Mouse (Mus musculus) liver, embryonic 12.5 days (tissue): ENCODE measurements at regions not wholly inside any gene's neighbourhood (a gene's known extent, or its start where the extent isn't known, plus 50 kb on each side); places are given as distances from the start of the nearest gene placed in this dataset.
A peak's percentile ranks its signal among the peaks of the same experiment; 100 is the strongest.

ENCODE experiments used
- ATAC-seq: fragments of 200-750 bp; cut with Nextera tagmentation; 2 replicates; pipeline ENCODE4 v1.8.0; 2017; ENCODE audit warnings: moderate number of reproducible peaks, mild to moderate bottlenecking, moderate library complexity
- H3K27ac ChIP-seq: fragments of 300-500 bp; sonication (generic); 2 replicates; pipeline ENCODE4 v1.5.1; 2016; ENCODE audit warnings: mild to moderate bottlenecking
- H3K27me3 ChIP-seq: fragments of 300-500 bp; sonication (generic); replicated peaks from 2 replicates; pipeline ENCODE4 v1.6.1; 2016; ENCODE audit warnings: mild to moderate bottlenecking, moderate library complexity
- H3K36me3 ChIP-seq: fragments of 300-500 bp; sonication (generic); 2 replicates; pipeline ENCODE4 v1.6.1; 2016; ENCODE audit warnings: mild to moderate bottlenecking, moderate library complexity
- H3K4me1 ChIP-seq: fragments of 300-500 bp; sonication (generic); 2 replicates; pipeline ENCODE4 v1.6.1; 2016
- H3K4me2 ChIP-seq: fragments of 300-500 bp; sonication (generic); 2 replicates; pipeline ENCODE4 v1.6.1; 2016; ENCODE audit warnings: mild to moderate bottlenecking, moderate library complexity
- H3K4me3 ChIP-seq: fragments of 300-500 bp; sonication (generic); 2 replicates; pipeline ENCODE4 v1.5.1; 2016; ENCODE audit warnings: mild to moderate bottlenecking, moderate library complexity
- H3K9ac ChIP-seq: fragments of 300-500 bp; sonication (generic); 2 replicates; pipeline ENCODE4 v1.6.1; 2016; ENCODE audit warnings: mild to moderate bottlenecking, moderate library complexity
- H3K9me3 ChIP-seq: fragments of 300-500 bp; sonication (generic); replicated peaks from 2 replicates; pipeline ENCODE4 v1.6.1; 2016; ENCODE audit warnings: mild to moderate bottlenecking, moderate library complexity
- WGBS: fragments of 180-500 bp; shearing (Covaris S2); methylation state at CpG from one replicate; pipeline ENCODE4 v1.1.7; 2016; ENCODE audit not compliant: insufficient replicate concordance; 5-methylcytosine and 5-hydroxymethylcytosine counted together

DNA sequence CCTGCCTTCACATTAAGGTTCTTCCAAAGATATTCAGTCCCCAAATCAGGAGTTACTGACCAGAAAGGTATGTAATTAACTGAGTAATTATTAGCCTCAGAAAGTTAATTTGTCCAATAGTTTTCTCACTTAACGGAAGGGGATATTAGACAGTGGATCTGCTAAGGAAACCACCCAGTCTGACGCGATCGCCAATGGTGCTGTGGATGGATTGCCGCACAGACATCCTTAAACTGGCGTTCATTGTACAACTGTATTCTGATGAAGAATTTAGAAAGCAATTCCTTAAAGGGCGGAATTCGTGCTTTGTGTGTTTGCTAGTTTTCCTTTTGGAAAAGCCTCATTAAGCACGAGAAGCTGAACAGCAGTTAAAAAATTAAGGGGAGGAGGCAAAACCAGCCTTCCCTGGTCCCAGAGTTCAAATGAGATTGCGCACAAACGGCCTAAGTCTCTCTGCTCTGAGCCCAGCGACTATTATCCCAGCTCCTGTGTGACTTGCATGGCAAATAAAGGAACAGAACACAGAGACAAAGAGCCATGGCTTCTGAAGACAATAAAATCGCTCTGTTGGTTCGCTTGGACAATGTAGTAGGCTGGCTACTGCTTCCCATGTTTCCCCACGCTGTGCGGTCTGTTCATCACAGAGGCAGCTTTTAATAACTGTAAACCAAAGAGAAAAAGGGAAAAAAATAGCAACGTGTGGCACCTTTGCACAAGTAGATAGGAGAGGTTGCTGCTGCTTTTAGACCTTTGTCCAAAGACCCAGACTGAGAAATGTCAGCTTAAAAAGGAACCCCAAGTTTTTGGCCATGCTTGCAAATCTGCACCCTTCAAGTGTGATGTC, 83.1 kb downstream of the S1pr1 start:
- WGBS = 81% methylated on average over 17 of the region's 17 CpGs
- H3K27me3 ChIP-seq = no peaks in the 10 kb centered on the region; the same call in 1 of the 2 replicates
- H3K4me2 ChIP-seq = no peak overlapping the region
- H3K4me3 ChIP-seq = no peak overlapping the region
- peaks cover 35% of the 10 kb centered on the region for H3K4me1 ChIP-seq
- no peak overlapping the region for H3K27ac ChIP-seq
- H3K9me3 ChIP-seq = no peaks in the 10 kb centered on the region
- no peaks in the 10 kb centered on the region for H3K36me3 ChIP-seq
- no peak overlapping the region for H3K9ac ChIP-seq
- no peak for ATAC-seq

DNA sequence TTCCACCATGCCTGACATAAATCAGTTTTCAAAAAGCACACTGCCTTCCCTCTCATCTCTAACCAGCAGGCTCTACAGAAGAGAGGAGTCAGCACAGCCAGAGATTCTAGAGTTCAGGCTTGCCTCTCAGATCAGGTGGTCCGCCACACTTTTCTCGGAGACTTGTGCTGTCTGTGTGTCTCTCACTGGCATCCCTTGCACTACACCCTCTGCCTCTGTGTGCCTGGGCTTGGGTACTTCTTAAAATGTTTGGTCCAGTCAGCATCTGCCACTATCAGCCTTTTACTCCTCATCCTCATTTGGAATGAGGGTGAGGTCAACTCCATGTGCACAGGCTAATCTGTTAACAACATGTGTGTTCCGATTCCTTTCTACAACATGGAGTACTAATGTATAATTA, 92.0 kb downstream of the S1pr1 start:
- H3K4me1 ChIP-seq = no peaks in the 10 kb centered on the region
- no peak overlapping the region for H3K9ac ChIP-seq
- 84% methylated on average over 3 of the region's 3 CpGs for WGBS
- no peaks in the 10 kb centered on the region for H3K27me3 ChIP-seq
- ATAC-seq = no peak
- no peaks in the 10 kb centered on the region for H3K9me3 ChIP-seq
- H3K4me2 ChIP-seq = no peak overlapping the region
- H3K4me3 ChIP-seq = no peak overlapping the region
- no peak overlapping the region for H3K27ac ChIP-seq
- no peaks in the 10 kb centered on the region for H3K36me3 ChIP-seq

GRCm38 (mm10) chr3:115622300-115622699, 92.6 kb downstream of the S1pr1 start:
- Histone ChIP-seq H3K36me3 (no peaks in the 10 kb centered on the region), H3K9ac (no peak overlapping the region), H3K4me3 (no peak overlapping the region), H3K9me3 (no peaks in the 10 kb centered on the region), H3K27me3 (no peaks in the 10 kb centered on the region), H3K4me1 (no peaks in the 10 kb centered on the region), H3K4me2 (no peak overlapping the region), H3K27ac (no peak overlapping the region)
- ATAC-seq = no peak
- WGBS = 71% methylated on average over 2 of the region's 2 CpGs

GRCm38 (mm10) chr3:115619970-115620369, 94.9 kb downstream of the S1pr1 start:
- no peaks in the 10 kb centered on the region for H3K36me3 ChIP-seq
- no peak for ATAC-seq
- H3K4me1 ChIP-seq = no peaks in the 10 kb centered on the region
- H3K27me3 ChIP-seq = no peaks in the 10 kb centered on the region
- no peak overlapping the region for H3K4me2 ChIP-seq
- H3K9ac ChIP-seq = no peak overlapping the region
- no peaks in the 10 kb centered on the region for H3K9me3 ChIP-seq
- no peak overlapping the region for H3K4me3 ChIP-seq
- no peak overlapping the region for H3K27ac ChIP-seq
- 81% methylated on average over 3 of the region's 3 CpGs for WGBS

DNA sequence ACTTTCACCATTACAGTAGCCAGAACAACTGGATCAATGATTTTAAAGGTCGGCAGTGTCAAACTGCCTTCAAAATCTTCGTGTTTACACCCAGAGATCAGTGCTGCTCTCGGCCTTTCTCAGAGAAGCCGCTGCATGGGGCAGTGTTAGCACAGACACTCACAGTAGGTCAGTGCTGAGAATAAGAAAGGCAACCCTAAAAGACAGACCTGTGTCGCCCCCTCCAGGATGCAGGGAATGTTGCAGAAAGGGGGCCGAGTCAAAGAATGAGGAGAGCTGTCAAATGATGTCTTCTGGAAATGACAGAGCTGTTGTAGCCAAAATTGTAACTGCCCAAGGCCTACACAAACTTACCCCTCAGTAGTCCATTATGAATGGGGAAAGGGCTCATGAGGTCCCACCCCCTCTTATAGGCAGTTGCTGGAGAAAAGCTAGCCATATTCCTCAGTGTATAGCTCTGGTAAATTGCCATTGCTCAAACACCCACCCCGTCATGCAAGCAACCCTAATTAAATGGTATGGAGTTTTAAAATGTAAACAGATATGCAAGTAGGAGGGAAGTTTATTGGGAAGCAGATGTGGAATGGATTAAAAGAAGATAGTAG, 98.8 kb downstream of the S1pr1 start:
- no peaks in the 10 kb centered on the region for H3K9me3 ChIP-seq
- H3K27ac ChIP-seq = no peak overlapping the region
- H3K4me1 ChIP-seq = no peaks in the 10 kb centered on the region
- no peak overlapping the region for H3K9ac ChIP-seq
- WGBS = 36% methylated on average over 7 of the region's 7 CpGs
- H3K36me3 ChIP-seq = no peaks in the 10 kb centered on the region
- H3K27me3 ChIP-seq = no peaks in the 10 kb centered on the region
- no peak overlapping the region for H3K4me2 ChIP-seq
- 0 out of 2 replicates have a peak, but pooled peaks have one; percentile 32 for ATAC-seq
- H3K4me3 ChIP-seq = no peak overlapping the region

GRCm38 (mm10) chr3:115612859-115613258, 102.0 kb downstream of the S1pr1 start:
- Histone ChIP-seq H3K4me3 (no peak overlapping the region), H3K27me3 (no peaks in the 10 kb centered on the region), H3K4me1 (no peaks in the 10 kb centered on the region), H3K27ac (no peak overlapping the region), H3K9me3 (no peaks in the 10 kb centered on the region), H3K4me2 (no peak overlapping the region), H3K36me3 (no peaks in the 10 kb centered on the region), H3K9ac (no peak overlapping the region)
- WGBS = 69% methylated on average over 6 of the region's 6 CpGs
- no peak for ATAC-seq

DNA sequence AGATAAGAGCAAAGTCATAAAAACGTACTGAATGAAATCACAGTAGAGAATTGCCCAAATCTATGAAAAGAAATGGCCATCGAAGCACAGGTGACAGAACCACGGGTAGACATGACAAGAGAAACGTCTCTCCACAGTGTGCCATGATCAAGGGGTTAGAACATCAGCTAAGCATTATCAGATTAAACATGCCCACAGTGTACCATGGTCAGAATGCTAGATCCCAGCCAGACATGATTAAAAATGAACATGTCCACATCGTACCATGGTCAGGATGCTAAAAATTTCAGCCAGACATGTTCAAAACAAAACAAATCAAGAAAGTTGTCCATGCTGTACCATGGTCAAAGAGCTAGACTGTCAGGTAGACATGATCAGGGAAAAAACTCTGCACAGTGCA, 106.8 kb downstream of the S1pr1 start:
- Histone ChIP-seq H3K27me3 (no peaks in the 10 kb centered on the region), H3K9ac (no peak overlapping the region), H3K4me3 (no peak overlapping the region), H3K36me3 (no peaks in the 10 kb centered on the region), H3K4me1 (no peaks in the 10 kb centered on the region), H3K4me2 (no peak overlapping the region), H3K9me3 (no peaks in the 10 kb centered on the region), H3K27ac (no peak overlapping the region)
- ATAC-seq = no peak
- WGBS = 70% methylated on average over 5 of the region's 5 CpGs

DNA sequence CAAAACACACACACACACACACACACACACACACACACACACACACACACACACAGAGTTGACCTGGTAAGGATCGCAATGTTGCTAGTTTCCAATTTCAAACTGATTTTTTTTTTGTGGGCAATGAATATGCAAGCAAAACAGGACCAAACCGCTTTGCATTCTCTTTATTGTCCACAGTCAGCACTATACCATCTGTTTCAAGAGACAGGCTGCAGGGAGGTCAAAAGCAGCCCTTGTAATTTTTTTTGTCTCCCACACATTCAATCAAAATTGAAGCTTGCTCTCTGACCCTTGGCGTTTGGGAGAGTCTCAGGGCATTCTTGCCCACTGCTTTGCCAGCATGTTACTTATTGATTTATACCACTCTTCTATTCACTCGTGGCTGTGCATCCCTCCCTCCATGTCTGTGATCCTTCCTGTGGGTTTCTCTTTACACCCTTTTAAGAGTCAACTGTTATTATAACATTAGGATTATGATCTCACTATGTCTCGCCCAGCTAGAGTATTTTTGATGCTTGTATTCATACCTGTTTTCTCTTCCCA, 110.1 kb downstream of the S1pr1 start:
- Histone ChIP-seq H3K36me3 (no peaks in the 10 kb centered on the region), H3K4me1 (no peaks in the 10 kb centered on the region), H3K4me3 (no peak overlapping the region), H3K9me3 (no peaks in the 10 kb centered on the region), H3K4me2 (no peak overlapping the region), H3K27ac (no peak overlapping the region), H3K9ac (no peak overlapping the region), H3K27me3 (no peaks in the 10 kb centered on the region)
- 50% methylated on average over 5 of the region's 5 CpGs for WGBS
- ATAC-seq = no peak

- Histone ChIP-seq H3K27me3 (no peaks in the 10 kb centered on the region), H3K36me3 (no peaks in the 10 kb centered on the region), H3K9me3 (no peaks in the 10 kb centered on the region), H3K9ac (no peak overlapping the region), H3K4me3 (no peak overlapping the region), H3K4me1 (no peaks in the 10 kb centered on the region), H3K4me2 (no peak overlapping the region), H3K27ac (no peak overlapping the region)
- 67% methylated on average over 7 of the region's 7 CpGs for WGBS
- no peak for ATAC-seq
These were observed 110.6 kb downstream of the S1pr1 start for GRCm38 (mm10) chr3:115604267-115604666.

DNA sequence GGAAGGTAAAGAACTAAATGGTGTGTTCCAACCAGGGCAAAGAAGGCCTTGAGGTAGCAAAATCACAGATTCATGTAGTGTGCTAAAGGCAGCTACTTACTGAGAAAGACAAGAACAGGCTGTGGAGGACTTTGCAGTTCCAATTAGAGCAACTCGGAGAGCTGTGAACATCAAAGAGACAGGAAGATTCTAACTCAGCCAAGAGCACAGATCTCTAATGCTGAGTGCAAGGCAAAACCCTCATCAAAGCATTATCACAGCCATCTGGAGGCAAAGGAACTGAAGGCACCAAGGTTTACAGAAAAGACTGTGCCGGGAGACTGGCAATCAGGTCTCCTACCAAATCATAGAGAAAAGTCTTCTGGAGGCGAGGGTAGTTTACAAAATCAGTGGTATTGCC, 111.1 kb downstream of the S1pr1 start:
- Histone ChIP-seq H3K27ac (no peak overlapping the region), H3K27me3 (no peaks in the 10 kb centered on the region), H3K9me3 (no peaks in the 10 kb centered on the region), H3K9ac (no peak overlapping the region), H3K4me3 (no peak overlapping the region), H3K36me3 (no peaks in the 10 kb centered on the region), H3K4me2 (no peak overlapping the region), H3K4me1 (no peaks in the 10 kb centered on the region)
- no peak for ATAC-seq
- 62% methylated on average over 3 of the region's 3 CpGs for WGBS

GRCm38 (mm10) chr3:115599281-115599680, 115.6 kb downstream of the S1pr1 start:
- Histone ChIP-seq H3K36me3 (no peaks in the 10 kb centered on the region), H3K4me3 (no peak overlapping the region), H3K9me3 (no peaks in the 10 kb centered on the region), H3K4me2 (no peak overlapping the region), H3K9ac (no peak overlapping the region), H3K4me1 (no peaks in the 10 kb centered on the region), H3K27ac (no peak overlapping the region), H3K27me3 (no peaks in the 10 kb centered on the region)
- ATAC-seq = no peak
- 71% methylated on average over 2 of the region's 2 CpGs for WGBS

GRCm38 (mm10) chr3:115596523-115596922, 118.3 kb downstream of the S1pr1 start:
- H3K4me2 ChIP-seq = no peak overlapping the region
- ATAC-seq = peak; percentile 79
- H3K27me3 ChIP-seq = no peaks in the 10 kb centered on the region
- no peak overlapping the region for H3K4me3 ChIP-seq
- 9% methylated on average over 6 of the region's 6 CpGs for WGBS
- H3K27ac ChIP-seq = no peak overlapping the region
- no peaks in the 10 kb centered on the region for H3K4me1 ChIP-seq
- H3K9ac ChIP-seq = no peak overlapping the region
- no peaks in the 10 kb centered on the region for H3K36me3 ChIP-seq
- no peaks in the 10 kb centered on the region for H3K9me3 ChIP-seq
